Mouse (Mus musculus) heart, embryonic 10.5 days (tissue): ENCODE measurements at regions not wholly inside any gene's neighbourhood (a gene's known extent, or its start where the extent isn't known, plus 50 kb on each side); places are given as distances from the start of the nearest gene placed in this dataset.

Experiments
- DNase-seq: peaks from one replicate; pipeline ENCODE4 v3.0.0-alpha.2; 2017; ENCODE audit warnings: low spot score
- H3K27ac ChIP-seq: fragments of 300-500 bp; sonication (generic); 2 replicates; pipeline ENCODE4 v1.5.1; 2016; ENCODE audit warnings: mild to moderate bottlenecking
- H3K27me3 ChIP-seq: fragments of 300-500 bp; sonication (generic); 2 replicates; pipeline ENCODE4 v1.6.1; 2016; ENCODE audit warnings: mild to moderate bottlenecking; ENCODE audit not compliant: poor library complexity, insufficient read depth, severe bottlenecking
- H3K36me3 ChIP-seq: fragments of 300-500 bp; sonication (generic); 2 replicates; pipeline ENCODE4 v1.6.1; 2016; ENCODE audit warnings: mild to moderate bottlenecking, moderate library complexity
- H3K4me1 ChIP-seq: fragments of 300-500 bp; sonication (generic); 2 replicates; pipeline ENCODE4 v1.6.1; 2016; ENCODE audit warnings: mild to moderate bottlenecking
- H3K4me3 ChIP-seq: fragments of 300-500 bp; sonication (generic); 2 replicates; pipeline ENCODE4 v1.5.1; 2016; ENCODE audit warnings: mild to moderate bottlenecking, moderate library complexity
- H3K9me3 ChIP-seq: fragments of 300-500 bp; sonication (generic); 2 replicates; pipeline ENCODE4 v1.6.1; 2016; ENCODE audit warnings: mild to moderate bottlenecking, moderate library complexity
- WGBS: fragments of 180-500 bp; shearing (Covaris S2); methylation state at CpG from one replicate; pipeline ENCODE4 v1.1.7; 2016; 5-methylcytosine and 5-hydroxymethylcytosine counted together

- Histone ChIP-seq H3K27me3 (no peaks in the 10 kb centered on the region), H3K4me3 (no peak overlapping the region), H3K36me3 (no peaks in the 10 kb centered on the region), H3K9me3 (no peaks in the 10 kb centered on the region), H3K27ac (peak overlapping the region; percentile 92), H3K4me1 (peaks cover 68% of the 10 kb centered on the region)
- WGBS, result 60% methylated on average over 9 of the region's 9 CpGs
- DNase-seq, result no peak
Measured at GRCm38 (mm10) chr8:126837318-126838025, 108.2 kb downstream of the Tomm20 start.

GRCm38 (mm10) chr8:126835554-126835953, 110.1 kb downstream of the Tomm20 start:
- Histone ChIP-seq H3K27ac (peak overlapping the region; percentile 42; the same call in 1 of the 2 replicates), H3K4me3 (no peak overlapping the region), H3K4me1 (peaks cover 75% of the 10 kb centered on the region), H3K27me3 (no peaks in the 10 kb centered on the region), H3K36me3 (no peaks in the 10 kb centered on the region), H3K9me3 (no peaks in the 10 kb centered on the region)
- DNase-seq, result no peak
- 75% methylated on average over 7 of the region's 7 CpGs for WGBS

GRCm38 (mm10) chr8:126833471-126834453, 111.9 kb downstream of the Tomm20 start:
- WGBS, result 31% methylated on average over 19 of the region's 19 CpGs
- H3K27ac ChIP-seq, result peak overlapping the region; percentile 85
- H3K9me3 ChIP-seq, result no peaks in the 10 kb centered on the region
- DNase-seq, result no peak
- no peaks in the 10 kb centered on the region for H3K36me3 ChIP-seq
- no peak overlapping the region; the same call in 1 of the 2 replicates for H3K4me3 ChIP-seq
- no peaks in the 10 kb centered on the region for H3K27me3 ChIP-seq
- H3K4me1 ChIP-seq, result peaks cover 71% of the 10 kb centered on the region

- WGBS, result 44% methylated on average over 5 of the region's 5 CpGs
Measured at GRCm38 (mm10) chr8:126833006-126833405, 112.6 kb downstream of the Tomm20 start.

GRCm38 (mm10) chr8:126832163-126832978, 113.3 kb downstream of the Tomm20 start:
- Histone ChIP-seq H3K27ac (peak overlapping the region; percentile 85), H3K4me3 (no peak overlapping the region), H3K9me3 (no peaks in the 10 kb centered on the region), H3K4me1 (peaks cover 69% of the 10 kb centered on the region), H3K36me3 (no peaks in the 10 kb centered on the region), H3K27me3 (no peaks in the 10 kb centered on the region)
- WGBS, result 73% methylated on average over 12 of the region's 12 CpGs
- no peak for DNase-seq

More at GRCm38 (mm10) chr8:126833006-126833405, 112.6 kb downstream of the Tomm20 start:
- H3K27me3 ChIP-seq, result no peaks in the 10 kb centered on the region
- H3K4me1 ChIP-seq, result peaks cover 69% of the 10 kb centered on the region
- no peak for DNase-seq
- no peak overlapping the region for H3K4me3 ChIP-seq
- no peaks in the 10 kb centered on the region for H3K36me3 ChIP-seq
- H3K27ac ChIP-seq, result peak overlapping the region; percentile 85
- H3K9me3 ChIP-seq, result no peaks in the 10 kb centered on the region

- peaks cover 74% of the 10 kb centered on the region for H3K4me1 ChIP-seq
- DNase-seq, result peak; percentile 66
- H3K4me3 ChIP-seq, result no peak overlapping the region
- 85% methylated on average over 16 of the region's 16 CpGs for WGBS
- H3K27ac ChIP-seq, result peak overlapping the region; percentile 85; the same call in 1 of the 2 replicates
- H3K9me3 ChIP-seq, result no peaks in the 10 kb centered on the region
- no peaks in the 10 kb centered on the region for H3K27me3 ChIP-seq
- H3K36me3 ChIP-seq, result no peaks in the 10 kb centered on the region
Measured at GRCm38 (mm10) chr8:126831312-126832162, 114.1 kb downstream of the Tomm20 start.

- WGBS, result 76% methylated on average over 5 of the region's 5 CpGs
- Histone ChIP-seq H3K9me3 (no peaks in the 10 kb centered on the region), H3K4me1 (peaks cover 78% of the 10 kb centered on the region), H3K4me3 (no peak overlapping the region), H3K27me3 (no peaks in the 10 kb centered on the region), H3K27ac (peak overlapping the region; percentile 71), H3K36me3 (no peaks in the 10 kb centered on the region)
- DNase-seq, result no peak
Measured at GRCm38 (mm10) chr8:126830242-126830530, 115.5 kb downstream of the Tomm20 start.

- DNase-seq, result no peak
- no peaks in the 10 kb centered on the region for H3K9me3 ChIP-seq
- no peak overlapping the region for H3K4me3 ChIP-seq
- H3K36me3 ChIP-seq, result no peaks in the 10 kb centered on the region
- H3K27ac ChIP-seq, result peak overlapping the region; percentile 71
- H3K27me3 ChIP-seq, result no peaks in the 10 kb centered on the region
- WGBS, result 61% methylated on average over 17 of the region's 17 CpGs
- H3K4me1 ChIP-seq, result peaks cover 79% of the 10 kb centered on the region
Measured at GRCm38 (mm10) chr8:126829376-126830241, 116.0 kb downstream of the Tomm20 start.

- H3K27ac ChIP-seq, result peak overlapping the region; percentile 92
- DNase-seq, result no peak
Measured at GRCm38 (mm10) chr8:126827681-126828383, 117.8 kb downstream of the Tomm20 start.

GRCm38 (mm10) chr8:126826328-126827285, 119.0 kb downstream of the Tomm20 start:
- H3K36me3 ChIP-seq, result no peaks in the 10 kb centered on the region
- H3K27ac ChIP-seq, result peak overlapping the region; percentile 92
- DNase-seq, result peak; percentile 93
- peaks cover 56% of the 10 kb centered on the region for H3K4me1 ChIP-seq
- no peaks in the 10 kb centered on the region for H3K27me3 ChIP-seq
- H3K4me3 ChIP-seq, result no peak overlapping the region
- 8% methylated on average over 11 of the region's 11 CpGs for WGBS
- H3K9me3 ChIP-seq, result no peaks in the 10 kb centered on the region

More at GRCm38 (mm10) chr8:126827681-126828383, 117.8 kb downstream of the Tomm20 start:
- no peaks in the 10 kb centered on the region for H3K9me3 ChIP-seq
- no peaks in the 10 kb centered on the region for H3K27me3 ChIP-seq
- 52% methylated on average over 6 of the region's 6 CpGs for WGBS
- no peaks in the 10 kb centered on the region for H3K36me3 ChIP-seq
- no peak overlapping the region for H3K4me3 ChIP-seq
- H3K4me1 ChIP-seq, result peaks cover 67% of the 10 kb centered on the region
